Mouse (Mus musculus) cerebellum, postnatal 36 days (tissue): Measurements from ENCODE around the gene Cyb5d1.

ENCODE experiments used
- DNase-seq, 2 experiments: peaks; one replicate each; pipeline ENCODE4 v3.0.0; 2021 to 2022; ENCODE audit warnings: mixed read lengths in 2 of 2

Cyb5d1 gene

DNA sequence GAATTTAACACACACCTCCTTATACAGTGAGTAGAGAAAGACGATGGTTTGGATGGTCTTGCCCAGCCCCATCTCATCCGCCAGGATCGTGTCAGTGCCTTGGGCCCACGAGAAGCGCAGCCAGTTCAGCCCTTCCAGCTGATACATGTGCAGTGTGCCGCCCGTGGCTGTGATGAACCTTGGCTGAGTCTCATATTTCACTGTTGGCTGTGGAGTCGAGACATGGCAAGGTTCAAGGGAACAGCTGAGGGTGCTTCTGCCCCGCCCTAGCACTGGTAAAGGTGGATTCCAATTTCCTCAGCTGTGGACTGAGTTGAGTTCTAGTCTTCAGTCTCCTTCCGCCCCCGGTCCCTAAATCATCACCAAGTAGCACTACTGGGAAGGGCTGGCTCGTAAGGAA, 37.7 kb downstream of the Cyb5d1 start:
- DNase-seq: no peak

DNA sequence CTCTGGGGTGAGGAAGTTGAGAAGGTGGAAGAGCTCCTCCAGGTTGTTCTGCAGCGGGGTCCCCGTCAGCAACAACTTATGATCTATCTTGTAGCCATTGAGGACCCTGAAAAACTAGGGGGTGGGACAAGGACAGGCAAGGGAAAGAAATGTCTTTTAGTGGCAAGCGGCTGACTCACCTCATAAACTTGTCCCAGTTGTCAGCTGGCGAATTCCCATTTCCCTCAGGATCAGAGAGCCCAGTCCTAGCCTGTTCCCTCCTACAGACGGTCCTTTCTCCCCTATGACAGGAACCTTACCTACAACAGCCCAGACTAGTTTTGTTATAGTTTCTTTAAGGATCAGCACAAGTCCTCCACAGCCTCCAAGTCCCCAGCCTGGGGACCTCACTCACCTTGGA, 38.9 kb downstream of the Cyb5d1 start:
- no peak for DNase-seq

DNA sequence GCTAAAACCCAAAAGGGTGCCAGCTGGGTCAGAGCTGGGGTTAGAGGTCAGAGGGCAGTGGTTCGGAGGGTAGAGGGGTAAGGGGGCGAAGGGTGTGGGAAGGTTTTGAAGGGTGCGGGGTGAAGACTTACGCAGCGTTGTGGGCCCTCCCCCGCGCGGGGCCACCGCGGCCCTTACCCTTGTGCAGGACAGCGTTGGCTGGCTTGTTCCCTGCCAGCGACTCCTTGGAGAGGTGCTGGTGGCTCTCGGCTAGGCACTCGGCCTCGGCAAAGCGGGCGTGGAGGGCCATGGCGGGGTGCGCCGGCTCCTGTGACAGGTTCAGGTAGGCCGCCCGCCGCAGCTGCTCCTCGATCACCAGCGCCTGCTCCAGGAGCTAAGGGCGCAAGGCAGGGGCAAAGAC, 49.0 kb downstream of the Cyb5d1 start:
- no peak for DNase-seq
